Mouse (Mus musculus): Measurements from ENCODE around the gene Olfr694.
"Not testable (repeated sequence)": the region's sequence is repeated elsewhere in the genome, so short reads cannot be mapped to it uniquely, and the experiment has no call there.

Olfr694 gene

GRCm38 (mm10) chr7:106691714-106692113, at the start of gene Olfr694:
Gene Olfr694, minus strand, starts transcription at chr7:106691814.
- no peak for DNase-seq (ENCODE audit: low spot score in 2 of 2)

- no peak for DNase-seq (ENCODE audit: low spot score in 2 of 2)
Observed at GRCm38 (mm10) chr7:106737028-106737427, 45.4 kb upstream of the Olfr694 start.

- DNase-seq (ENCODE audit: low spot score in 2 of 2): no peak
Observed at GRCm38 (mm10) chr7:106733717-106734116, 42.1 kb upstream of the Olfr694 start.

GRCm38 (mm10) chr7:106725654-106726053, 34.0 kb upstream of the Olfr694 start:
- DNase-seq (ENCODE audit: low spot score in 2 of 2): not testable (repeated sequence)

GRCm38 (mm10) chr7:106716296-106716695, 24.7 kb upstream of the Olfr694 start, which contains the start of gene Olfr695:
Gene Olfr695, minus strand, starts transcription at chr7:106716396.
- no peak for DNase-seq (ENCODE audit: low spot score in 2 of 2)

- no peak for DNase-seq (ENCODE audit: low spot score in 2 of 2)
Observed at GRCm38 (mm10) chr7:106711463-106711862, 19.8 kb upstream of the Olfr694 start.

GRCm38 (mm10) chr7:106707705-106708104, 16.1 kb upstream of the Olfr694 start:
- DNase-seq (ENCODE audit: low spot score in 2 of 2): not testable (repeated sequence)

- DNase-seq (ENCODE audit: low spot score in 2 of 2): no peak
Observed at GRCm38 (mm10) chr7:106696891-106697290, 5.3 kb upstream of the Olfr694 start.

- DNase-seq (ENCODE audit: low spot score in 2 of 2): no peak
Observed at GRCm38 (mm10) chr7:106692976-106693375, 1.4 kb upstream of the Olfr694 start.

GRCm38 (mm10) chr7:106685382-106685781, 6.2 kb downstream of the Olfr694 start:
- no peak for DNase-seq (ENCODE audit: low spot score in 2 of 2)

GRCm38 (mm10) chr7:106680484-106680883, 11.1 kb downstream of the Olfr694 start, which contains the start of gene Olfr693:
Gene Olfr693, minus strand, starts transcription at chr7:106680584.
- no peak for DNase-seq (ENCODE audit: low spot score in 2 of 2)

GRCm38 (mm10) chr7:106652344-106652652, 39.3 kb downstream of the Olfr694 start:
- DNase-seq (ENCODE audit: low spot score in 2 of 2): no peak

- no peak for DNase-seq (ENCODE audit: low spot score in 2 of 2)
Observed at GRCm38 (mm10) chr7:106651555-106652343, 39.9 kb downstream of the Olfr694 start.

- DNase-seq (ENCODE audit: low spot score in 2 of 2): no peak
Observed at GRCm38 (mm10) chr7:106649774-106650173, 41.8 kb downstream of the Olfr694 start.

GRCm38 (mm10) chr7:106645261-106645660, 46.4 kb downstream of the Olfr694 start:
- DNase-seq (ENCODE audit: low spot score in 2 of 2): no peak

- DNase-seq (ENCODE audit: low spot score in 2 of 2): no peak
Observed at GRCm38 (mm10) chr7:106644222-106644870, 47.3 kb downstream of the Olfr694 start.

- DNase-seq (ENCODE audit: low spot score in 2 of 2): no peak
Observed at GRCm38 (mm10) chr7:106640839-106641238, 50.8 kb downstream of the Olfr694 start.

GRCm38 (mm10) chr7:106635560-106635959, 56.1 kb downstream of the Olfr694 start:
- DNase-seq (ENCODE audit: low spot score in 2 of 2): no peak

Measured in right cerebral cortex, postnatal 36 days (tissue).